Mouse (Mus musculus) embryonic facial prominence, embryonic 11.5 days (tissue): ENCODE data around the gene Cct2. TPM values are rescaled to one million over a fixed set of nuclear protein-coding genes. Genes with fewer than 3 reads are reported as not detected.

Experiments
- ATAC-seq: fragments of 200-750 bp; cut with Nextera tagmentation; replicated peaks from 2 replicates; pipeline ENCODE4 v1.8.0; 2017; ENCODE audit warnings: low read depth; ENCODE audit not compliant: insufficient number of reproducible peaks, low FRiP score, low TSS enrichment
- DNase-seq: peaks from one replicate; pipeline ENCODE4 v3.0.0-alpha.2; 2015; ENCODE audit warnings: low spot score
- H3K27ac ChIP-seq: fragments of 300-500 bp; sonication (generic); replicated peaks from 2 replicates; pipeline ENCODE4 v1.5.1; 2014; ENCODE audit warnings: mild to moderate bottlenecking, low read depth, low read length, control low read depth
- H3K27me3 ChIP-seq: fragments of 300-500 bp; sonication (generic); 2 replicates; pipeline ENCODE4 v1.6.1; 2014; ENCODE audit warnings: mild to moderate bottlenecking, low read length, moderate library complexity, mixed read lengths; ENCODE audit not compliant: control insufficient read depth, insufficient read depth
- H3K36me3 ChIP-seq: fragments of 300-500 bp; sonication (generic); replicated peaks from 2 replicates; pipeline ENCODE4 v1.6.1; 2014; ENCODE audit warnings: low read depth, mild to moderate bottlenecking, low read length, moderate library complexity, mixed read lengths; ENCODE audit not compliant: control insufficient read depth, insufficient read depth
- H3K4me1 ChIP-seq: fragments of 300-500 bp; sonication (generic); 2 replicates; pipeline ENCODE4 v1.6.1; 2014; ENCODE audit warnings: low read length, mixed read lengths; ENCODE audit not compliant: control insufficient read depth, insufficient read depth
- H3K4me2 ChIP-seq: fragments of 300-500 bp; sonication (generic); 2 replicates; pipeline ENCODE4 v1.6.1; 2014; ENCODE audit warnings: low read depth, mild to moderate bottlenecking, control low read depth, low read length, moderate library complexity
- H3K4me3 ChIP-seq: fragments of 300-500 bp; sonication (generic); 2 replicates; pipeline ENCODE4 v1.5.1; 2014; ENCODE audit warnings: low read depth, low read length, control low read depth
- H3K9ac ChIP-seq: fragments of 300-500 bp; sonication (generic); replicated peaks from 2 replicates; pipeline ENCODE4 v1.6.1; 2014; ENCODE audit warnings: mild to moderate bottlenecking, control low read depth, low read length
- H3K9me3 ChIP-seq: fragments of 300-500 bp; sonication (generic); replicated peaks from 2 replicates; pipeline ENCODE4 v1.6.1; 2016; ENCODE audit warnings: mild to moderate bottlenecking, low read length, inconsistent platforms, mixed read lengths; ENCODE audit not compliant: control insufficient read depth
- WGBS: fragments of 180-500 bp; shearing (Covaris S2); extraction: QIAGEN DNeasy Blood & Tissue Kit; methylation state at CpG from one replicate; pipeline ENCODE4 v1.1.7; 2014; 5-methylcytosine and 5-hydroxymethylcytosine counted together
- polyA plus RNA-seq: library from polyadenylated mRNA; unstranded; fragments of >200 nt; fragmentation: Nextera tagmentation; extraction: Ambion mirVana; gene quantifications from 2 replicates; pipeline ENCODE4 v1.2.1, GENCODE M21; 2014

Cct2 gene
- polyA plus RNA-seq = 379 and 384 TPM in 2 replicates

GRCm38 (mm10) chr10:117063254-117064021 is at the start of gene Cct2:
Cct2 (minus strand) TSS chr10:117063814.
- WGBS = under 1% methylated on average over 65 of the region's 68 CpGs
- H3K27me3 ChIP-seq = no peaks in the 10 kb centered on the region
- peak within 1 kb of the TSS; percentile 76 for H3K9ac ChIP-seq
- H3K4me3 ChIP-seq = peak within 1 kb of the TSS; percentile 64
- no peak within 1 kb of the TSS for H3K27ac ChIP-seq
- H3K36me3 ChIP-seq = peaks cover 7% of the 10 kb centered on the region
- no peaks in the 10 kb centered on the region for H3K4me1 ChIP-seq
- H3K4me2 ChIP-seq = peak within 1 kb of the TSS; percentile 61
- H3K9me3 ChIP-seq = no peaks in the 10 kb centered on the region
- DNase-seq = peak; percentile 98
- peak; percentile 89 for ATAC-seq

- WGBS = 31% methylated on average over 2 of the region's 2 CpGs
- Histone ChIP-seq H3K9ac (no peak overlapping the region), H3K4me3 (no peak overlapping the region), H3K27ac (no peak overlapping the region), H3K4me2 (no peak overlapping the region), H3K9me3 (no peaks in the 10 kb centered on the region), H3K4me1 (no peaks in the 10 kb centered on the region), H3K27me3 (no peaks in the 10 kb centered on the region), H3K36me3 (no peaks in the 10 kb centered on the region)
- peak; percentile 7 for DNase-seq
- ATAC-seq = no peak
Measured at GRCm38 (mm10) chr10:117112545-117112944, 48.9 kb upstream of the Cct2 start.

DNA sequence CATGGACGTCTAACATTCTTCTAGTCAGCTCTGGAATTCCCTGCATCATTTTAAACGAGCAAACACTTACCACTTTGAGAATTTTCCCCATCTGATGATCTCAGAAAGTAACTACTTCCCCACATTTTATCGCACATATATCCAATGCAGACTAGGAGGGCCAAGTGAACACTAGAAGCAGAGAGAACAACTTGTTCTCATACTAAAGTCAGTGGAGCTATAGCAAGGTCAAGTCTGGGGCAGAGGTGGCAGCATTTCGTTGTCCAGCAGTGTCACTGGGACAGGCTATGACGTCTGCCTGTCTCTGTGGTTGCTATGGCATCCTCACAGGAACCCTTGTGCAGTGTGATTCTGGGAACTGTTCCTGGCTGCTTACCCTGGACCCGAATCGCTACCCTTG is 47.8 kb upstream of the Cct2 start:
- ATAC-seq (no peak), DNase-seq (no peak)
- Histone ChIP-seq H3K4me1 (no peaks in the 10 kb centered on the region), H3K9ac (no peak overlapping the region), H3K4me3 (no peak overlapping the region), H3K27ac (no peak overlapping the region), H3K4me2 (no peak overlapping the region), H3K36me3 (no peaks in the 10 kb centered on the region), H3K27me3 (no peaks in the 10 kb centered on the region), H3K9me3 (no peaks in the 10 kb centered on the region)
- 73% methylated on average over 7 of the region's 7 CpGs for whole genome bisulfite sequencing

DNA sequence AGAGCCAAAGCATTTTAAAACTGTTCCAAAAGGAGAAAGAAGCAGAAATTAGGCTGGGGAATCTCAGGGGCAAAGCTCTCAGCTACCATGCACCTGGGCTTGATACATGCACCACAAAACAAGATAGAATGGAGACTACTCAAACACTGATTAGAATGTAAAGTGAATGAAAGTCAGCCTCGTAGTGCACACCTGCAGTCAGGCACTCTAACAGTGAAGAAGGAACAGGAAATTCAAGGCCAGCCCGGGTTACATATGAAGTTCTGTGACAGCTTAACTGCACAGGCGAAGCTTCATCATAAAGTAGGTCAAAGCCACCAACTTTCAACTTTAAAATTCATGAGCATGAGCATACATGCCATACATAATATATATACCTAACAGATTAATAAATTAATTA is 46.7 kb upstream of the Cct2 start:
- Histone ChIP-seq H3K4me2 (no peak overlapping the region), H3K9ac (no peak overlapping the region)
- 71% methylated on average over 3 of the region's 3 CpGs for WGBS

DNA sequence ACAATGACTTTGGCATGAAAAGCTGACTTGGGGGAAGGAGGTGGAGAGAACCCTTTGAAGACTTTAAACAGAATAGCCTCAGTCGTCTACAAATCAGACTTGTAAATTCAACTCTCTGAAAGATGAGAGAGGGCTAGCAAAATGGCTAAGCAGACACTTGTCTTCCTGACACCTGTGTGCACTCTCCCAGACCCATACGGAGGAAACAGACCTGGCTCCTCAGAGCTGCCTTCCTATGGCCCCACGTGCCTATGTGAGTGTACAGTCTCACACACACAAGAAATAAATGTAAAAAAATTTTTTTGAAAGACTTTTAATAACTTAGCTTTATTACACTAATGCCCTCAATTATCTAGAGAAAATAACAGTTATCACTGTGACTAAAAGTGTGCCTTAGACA is 43.1 kb upstream of the Cct2 start:
- H3K9ac ChIP-seq = no peak overlapping the region
- 35% methylated on average over 3 of the region's 3 CpGs for WGBS
- no peaks in the 10 kb centered on the region for H3K9me3 ChIP-seq
- H3K27ac ChIP-seq = no peak overlapping the region
- no peaks in the 10 kb centered on the region for H3K27me3 ChIP-seq
- no peak overlapping the region for H3K4me3 ChIP-seq
- no peak overlapping the region for H3K4me2 ChIP-seq
- ATAC-seq = no peak
- H3K36me3 ChIP-seq = no peaks in the 10 kb centered on the region
- H3K4me1 ChIP-seq = no peaks in the 10 kb centered on the region
- no peak for DNase-seq

More for the DNA sequence above, 46.7 kb upstream of the Cct2 start:
- no peak for DNase-seq
- Histone ChIP-seq H3K4me3 (no peak overlapping the region), H3K27ac (no peak overlapping the region), H3K27me3 (no peaks in the 10 kb centered on the region), H3K4me1 (no peaks in the 10 kb centered on the region), H3K9me3 (no peaks in the 10 kb centered on the region), H3K36me3 (no peaks in the 10 kb centered on the region)
- ATAC-seq = no peak

DNA sequence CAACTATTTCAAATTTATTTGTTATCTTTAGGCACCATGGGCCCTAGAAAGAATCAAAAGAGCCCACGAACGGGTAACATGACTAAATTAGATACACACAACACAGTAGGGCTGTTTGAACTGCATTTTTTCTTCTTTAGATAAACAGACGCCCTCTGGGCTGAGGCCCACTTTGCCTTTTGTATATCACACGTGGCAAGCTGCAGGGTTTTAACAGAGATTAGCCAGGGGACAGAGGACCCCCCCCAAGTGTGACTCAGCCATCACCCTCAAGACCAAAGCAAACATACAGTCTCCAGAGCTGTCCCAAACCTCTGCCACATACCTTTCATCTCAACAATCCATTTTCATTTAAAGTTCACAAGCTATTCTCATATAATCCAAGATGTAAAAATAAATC is 42.6 kb upstream of the Cct2 start:
- no peaks in the 10 kb centered on the region for H3K27me3 ChIP-seq
- no peaks in the 10 kb centered on the region for H3K4me1 ChIP-seq
- no peaks in the 10 kb centered on the region for H3K36me3 ChIP-seq
- ATAC-seq (no peak), DNase-seq (no peak)
- H3K4me2 ChIP-seq = no peak overlapping the region
- no peak overlapping the region for H3K4me3 ChIP-seq
- no peak overlapping the region for H3K27ac ChIP-seq
- no peak overlapping the region for H3K9ac ChIP-seq
- 14% methylated on average over 4 of the region's 4 CpGs for WGBS
- no peaks in the 10 kb centered on the region for H3K9me3 ChIP-seq

DNA sequence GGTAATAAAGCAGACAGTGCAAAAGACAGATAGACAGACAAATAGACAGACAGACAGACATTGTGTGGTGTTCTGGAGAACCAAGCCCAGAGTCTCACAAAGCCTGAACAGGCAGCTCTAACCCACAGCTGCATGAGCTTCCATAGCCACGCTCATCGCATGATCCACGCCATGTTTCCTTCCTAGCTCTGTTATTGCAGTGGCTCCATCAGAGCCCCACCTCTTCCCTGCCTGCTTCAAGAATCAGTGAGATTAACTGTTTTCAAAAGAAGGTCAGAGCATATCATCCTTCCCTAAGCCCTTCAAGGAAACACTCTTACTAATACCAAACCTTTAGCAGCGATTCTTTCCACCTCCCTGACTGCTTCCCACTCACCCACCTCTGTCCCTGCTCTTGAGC is 41.4 kb upstream of the Cct2 start:
- H3K36me3 ChIP-seq = no peaks in the 10 kb centered on the region
- no peak overlapping the region for H3K27ac ChIP-seq
- H3K4me1 ChIP-seq = no peaks in the 10 kb centered on the region
- WGBS = 62% methylated on average over 4 of the region's 4 CpGs
- no peak overlapping the region for H3K4me2 ChIP-seq
- H3K4me3 ChIP-seq = no peak overlapping the region
- no peak for DNase-seq
- no peaks in the 10 kb centered on the region for H3K27me3 ChIP-seq
- no peaks in the 10 kb centered on the region for H3K9me3 ChIP-seq
- no peak for ATAC-seq
- no peak overlapping the region for H3K9ac ChIP-seq

DNA sequence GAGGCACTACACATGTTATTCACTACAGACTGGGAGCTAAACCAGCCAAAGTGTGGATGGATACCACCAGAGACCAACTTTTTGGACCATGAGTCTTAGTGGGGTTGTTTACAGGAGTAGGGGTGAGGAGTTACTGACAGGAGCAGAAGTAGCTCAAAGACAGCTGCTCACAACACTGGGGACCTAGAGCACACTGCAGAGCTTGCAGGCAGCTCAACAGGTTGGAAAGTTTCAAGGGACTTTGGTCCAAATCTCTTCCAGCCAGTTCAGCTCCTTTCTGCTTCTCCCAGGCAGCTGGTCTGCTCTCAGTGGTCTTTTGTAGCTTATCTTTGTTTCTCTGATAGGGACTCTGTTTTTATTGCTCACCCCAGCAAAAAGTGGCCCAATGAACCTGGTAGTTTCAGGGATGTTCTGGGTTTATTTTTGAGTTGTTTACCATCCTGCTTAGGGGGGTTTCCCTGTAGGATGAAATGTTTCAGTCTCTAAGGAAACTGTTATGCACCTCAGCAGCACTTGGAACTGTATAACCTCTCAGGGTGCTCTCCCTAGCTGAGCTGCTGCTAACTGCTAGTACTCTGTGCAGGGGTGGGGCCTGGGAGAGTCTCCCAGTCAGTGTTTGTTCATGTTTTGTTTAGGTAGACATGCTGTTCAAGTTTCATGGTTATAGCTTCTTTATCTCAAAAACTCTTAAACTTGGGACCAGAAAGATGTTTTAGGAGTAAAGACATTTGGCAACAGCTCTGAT is 40.4 kb upstream of the Cct2 start:
- Histone ChIP-seq H3K4me2 (no peak overlapping the region), H3K9me3 (no peaks in the 10 kb centered on the region), H3K4me3 (no peak overlapping the region), H3K4me1 (no peaks in the 10 kb centered on the region), H3K36me3 (no peaks in the 10 kb centered on the region), H3K9ac (no peak overlapping the region), H3K27ac (no peak overlapping the region), H3K27me3 (no peaks in the 10 kb centered on the region)
- DNase-seq (no peak), ATAC-seq (no peak)
